Mouse (Mus musculus): Measurements from ENCODE around the gene Gucy1a1.

DNA sequence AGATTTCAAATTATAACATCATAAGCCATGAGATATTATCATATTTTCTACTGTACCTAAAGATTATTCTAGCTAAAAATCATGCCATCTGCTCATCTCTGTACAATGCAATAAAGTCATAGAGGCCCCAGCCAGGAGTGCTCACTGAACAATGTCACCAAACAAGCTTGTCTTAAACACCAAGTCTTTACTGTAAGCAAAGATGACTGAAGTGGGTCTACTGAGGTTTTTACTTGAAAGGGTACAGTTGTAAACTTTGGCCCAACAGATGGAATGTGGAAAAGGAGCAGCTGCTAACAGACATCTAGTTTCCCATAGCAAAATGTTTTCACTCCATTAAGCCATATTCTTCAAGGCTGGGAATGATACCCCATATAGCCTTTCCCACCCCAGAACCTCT is 35.9 kb upstream of the Gucy1a1 start:
- TF ChIP-seq CTCF (IDR thresholded peaks at IDR 0.05; ENCODE audit: insufficient read depth, low read depth, low read length) (no peak), POLR2A (IDR thresholded peaks at IDR 0.05; ENCODE audit: insufficient read depth, low read depth, low read length) (no peak)

Measured in olfactory bulb, adult 2 months (tissue).